Mouse (Mus musculus) embryonic fibroblast, embryonic 13.5 days (primary cell): ENCODE results near the gene Fam78a. TPM values are rescaled to one million over a fixed set of nuclear protein-coding genes. Genes with fewer than 3 reads are reported as not detected.

ENCODE experiments used
- H3K27ac ChIP-seq: 2 replicates; pipeline ENCODE4 v1.5.1; 2012; ENCODE audit warnings: low read length, control low read depth, inconsistent platforms; ENCODE audit not compliant: insufficient read depth
- H3K4me1 ChIP-seq: 2 replicates; pipeline ENCODE4 v1.6.1; 2011; ENCODE audit warnings: low read length; ENCODE audit not compliant: control insufficient read depth, insufficient read depth
- H3K4me3 ChIP-seq: 2 replicates; pipeline ENCODE4 v1.5.1; 2011; ENCODE audit warnings: mild to moderate bottlenecking, control low read depth, low read length; ENCODE audit not compliant: insufficient read depth
- CTCF ChIP-seq: IDR thresholded peaks from 2 replicates; pipeline ENCODE4 v1.5.1; 2011; ENCODE audit warnings: mild to moderate bottlenecking, control low read depth, low read length, moderate library complexity, borderline replicate concordance; ENCODE audit not compliant: insufficient read depth
- POLR2A ChIP-seq: IDR thresholded peaks from 2 replicates; pipeline ENCODE4 v1.6.1; 2011; ENCODE audit warnings: low read depth, mild to moderate bottlenecking, control low read depth, low read length, moderate library complexity
- polyA plus RNA-seq: library from polyadenylated mRNA; stranded (reverse); fragments of >200 nt; gene quantifications from 2 replicates; pipeline ENCODE4 v1.2.4, GENCODE M21; 2011; ENCODE audit warnings: low read depth; ENCODE audit not compliant: missing spikeins, insufficient read length

Gene Fam78a
- not detected in 2 replicates for polyA plus RNA-seq

- no peak within 1 kb of the TSS for H3K27ac ChIP-seq
- no peaks in the 10 kb centered on the region for H3K4me1 ChIP-seq
- TF ChIP-seq CTCF (no peak), POLR2A (no peak)
- peak within 1 kb of the TSS; percentile 51 for H3K4me3 ChIP-seq
Observed at GRCm38 (mm10) chr2:32084111-32084871, at the start of gene Fam78a. Gene Fam78a, minus strand, starts transcription at chr2:32084857.

- 0 out of 2 replicates have a peak, but pooled peaks cover 2% of the 10 kb centered on the region for H3K4me1 ChIP-seq
- no peak overlapping the region for H3K27ac ChIP-seq
- TF ChIP-seq CTCF (peak; percentile 38; the same call in 1 of the 2 replicates), POLR2A (no peak)
- H3K4me3 ChIP-seq = no peak overlapping the region
Observed at GRCm38 (mm10) chr2:32134039-32134438, 49.4 kb upstream of the Fam78a start.

- Histone ChIP-seq H3K4me3 (no peak overlapping the region), H3K27ac (no peak overlapping the region), H3K4me1 (0 out of 2 replicates have a peak, but pooled peaks cover 2% of the 10 kb centered on the region)
- TF ChIP-seq CTCF = no peak
- no peak for TF ChIP-seq POLR2A
Observed at GRCm38 (mm10) chr2:32132567-32132992, 47.9 kb upstream of the Fam78a start.

- TF ChIP-seq POLR2A = no peak
- no peak for TF ChIP-seq CTCF
- Histone ChIP-seq H3K4me3 (no peak overlapping the region), H3K27ac (no peak overlapping the region), H3K4me1 (0 out of 2 replicates have a peak, but pooled peaks cover 2% of the 10 kb centered on the region)
Observed at GRCm38 (mm10) chr2:32131866-32132566, 47.4 kb upstream of the Fam78a start.

- Histone ChIP-seq H3K27ac (no peak overlapping the region), H3K4me3 (no peak overlapping the region), H3K4me1 (0 out of 2 replicates have a peak, but pooled peaks cover 2% of the 10 kb centered on the region)
- TF ChIP-seq POLR2A = no peak
- no peak for TF ChIP-seq CTCF
Observed at GRCm38 (mm10) chr2:32131205-32131834, 46.7 kb upstream of the Fam78a start.

GRCm38 (mm10) chr2:32130435-32130834, 45.8 kb upstream of the Fam78a start:
- Histone ChIP-seq H3K27ac (no peak overlapping the region), H3K4me3 (no peak overlapping the region), H3K4me1 (0 out of 2 replicates have a peak, but pooled peaks cover 2% of the 10 kb centered on the region)
- TF ChIP-seq CTCF = peak; percentile 78; the same call in 1 of the 2 replicates
- TF ChIP-seq POLR2A = no peak

GRCm38 (mm10) chr2:32129383-32130074, 44.9 kb upstream of the Fam78a start:
- Histone ChIP-seq H3K4me3 (no peak overlapping the region), H3K27ac (no peak overlapping the region), H3K4me1 (0 out of 2 replicates have a peak, but pooled peaks cover 2% of the 10 kb centered on the region)
- TF ChIP-seq POLR2A = no peak
- TF ChIP-seq CTCF = no peak

GRCm38 (mm10) chr2:32128536-32128841, 43.8 kb upstream of the Fam78a start:
- no peak for TF ChIP-seq POLR2A
- TF ChIP-seq CTCF = no peak
- Histone ChIP-seq H3K4me3 (no peak overlapping the region), H3K27ac (no peak overlapping the region), H3K4me1 (0 out of 2 replicates have a peak, but pooled peaks cover 2% of the 10 kb centered on the region)
